Mouse (Mus musculus): Measurements from ENCODE around the gene Prmt7.
A peak's percentile ranks its signal among the peaks of the same experiment; 100 is the strongest.
"Not testable (repeated sequence)": the region's sequence is repeated elsewhere in the genome, so short reads cannot be mapped to it uniquely, and the experiment has no call there.

The Prmt7 gene

DNA sequence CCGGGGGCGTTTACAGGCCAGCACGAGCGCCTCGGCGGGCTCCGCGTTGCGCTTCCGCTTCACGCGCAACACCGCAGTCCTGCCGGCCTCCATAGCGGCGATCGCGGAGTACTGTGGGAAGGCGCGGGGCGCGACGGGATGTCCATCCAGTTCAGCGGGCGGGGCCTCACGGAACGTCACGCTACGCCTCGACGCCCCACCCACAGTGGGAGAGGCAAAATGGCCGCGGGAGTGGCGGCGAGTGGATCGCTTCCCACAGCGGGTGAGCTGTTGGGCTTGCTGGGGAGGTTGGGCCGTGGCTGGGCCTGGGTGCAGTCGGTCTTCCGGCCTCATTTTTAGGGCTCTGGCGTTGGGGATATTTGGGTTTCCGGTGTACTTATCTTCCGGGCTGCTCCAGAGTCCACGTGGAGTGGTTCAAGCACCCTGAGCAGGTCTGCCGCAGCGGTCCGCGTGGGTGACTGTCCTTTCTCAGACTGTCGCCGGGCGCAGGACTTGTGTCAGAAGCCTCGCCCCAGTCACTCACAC lies at the start of gene Prmt7, which contains the start of gene Slc7a6os:
Prmt7 (plus strand) TSS at position 116 of the 525 bp plus-strand sequence.
Slc7a6os (minus strand) TSS at position 115 of the 525 bp plus-strand sequence.
- peak; percentile 96 for DNase-seq (ENCODE audit: low spot score)

DNA sequence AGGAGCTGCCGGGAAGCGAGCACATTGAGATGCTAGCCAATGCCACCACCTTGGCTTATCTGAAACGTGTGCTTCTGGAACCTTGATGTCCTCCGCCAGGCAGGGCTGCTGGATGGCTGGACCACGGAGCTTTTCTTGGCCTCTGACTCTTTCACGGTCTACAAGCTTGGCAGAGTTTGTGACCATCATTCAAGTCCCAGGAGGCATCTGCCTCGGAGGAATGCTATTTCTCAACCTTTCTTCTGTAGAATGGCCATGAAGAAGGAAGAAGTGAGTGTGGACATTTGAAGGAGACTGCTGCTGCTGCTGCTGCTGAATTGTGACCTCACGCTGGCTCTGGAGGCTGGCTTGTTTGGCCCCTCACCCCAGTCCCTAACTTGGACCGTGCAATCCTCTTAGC lies 47.5 kb upstream of the Prmt7 start:
- no peak for DNase-seq (ENCODE audit: low spot score)

- peak; percentile 58 for DNase-seq (ENCODE audit: low spot score)
Measured at GRCm38 (mm10) chr8:106165460-106165859, 45.3 kb upstream of the Prmt7 start.

DNA sequence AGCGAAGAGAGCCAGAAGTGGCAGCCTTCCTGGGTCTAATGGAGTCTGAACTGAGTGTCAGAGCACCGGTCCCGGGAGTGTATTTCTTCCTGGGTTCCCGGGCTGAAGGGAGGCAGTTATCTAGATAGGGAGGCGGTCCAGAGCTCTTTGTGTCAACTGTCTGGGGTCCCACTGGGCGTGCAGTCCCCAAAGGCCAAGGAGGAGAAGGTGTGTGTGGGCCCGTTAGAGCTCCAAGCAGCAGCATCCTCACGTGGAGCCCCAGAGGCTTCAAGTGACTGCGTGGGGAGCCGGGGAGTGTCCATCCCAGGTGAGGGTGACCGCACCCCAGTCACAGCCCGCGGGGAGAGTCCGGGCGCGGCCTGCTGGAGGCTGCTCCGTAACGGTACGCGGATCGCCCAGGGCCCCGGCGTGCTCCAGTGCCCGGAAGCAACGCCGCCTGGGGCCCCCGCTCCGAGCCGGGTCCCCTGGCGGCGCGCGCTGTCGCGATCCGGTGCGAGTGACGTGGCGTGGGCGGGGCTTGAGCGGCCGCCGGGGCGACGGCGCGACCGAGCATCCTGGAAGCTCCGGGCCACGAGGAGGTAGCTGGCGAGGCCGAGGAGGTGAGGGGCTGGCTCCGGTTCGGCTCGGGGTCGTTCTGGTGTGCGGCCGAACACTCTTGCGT lies 42.2 kb upstream of the Prmt7 start, which contains the start of gene Slc7a6:
Slc7a6 (plus strand) TSS at position 502 of the 661 bp plus-strand sequence.
- DNase-seq (ENCODE audit: low spot score), result peak; percentile 86

DNA sequence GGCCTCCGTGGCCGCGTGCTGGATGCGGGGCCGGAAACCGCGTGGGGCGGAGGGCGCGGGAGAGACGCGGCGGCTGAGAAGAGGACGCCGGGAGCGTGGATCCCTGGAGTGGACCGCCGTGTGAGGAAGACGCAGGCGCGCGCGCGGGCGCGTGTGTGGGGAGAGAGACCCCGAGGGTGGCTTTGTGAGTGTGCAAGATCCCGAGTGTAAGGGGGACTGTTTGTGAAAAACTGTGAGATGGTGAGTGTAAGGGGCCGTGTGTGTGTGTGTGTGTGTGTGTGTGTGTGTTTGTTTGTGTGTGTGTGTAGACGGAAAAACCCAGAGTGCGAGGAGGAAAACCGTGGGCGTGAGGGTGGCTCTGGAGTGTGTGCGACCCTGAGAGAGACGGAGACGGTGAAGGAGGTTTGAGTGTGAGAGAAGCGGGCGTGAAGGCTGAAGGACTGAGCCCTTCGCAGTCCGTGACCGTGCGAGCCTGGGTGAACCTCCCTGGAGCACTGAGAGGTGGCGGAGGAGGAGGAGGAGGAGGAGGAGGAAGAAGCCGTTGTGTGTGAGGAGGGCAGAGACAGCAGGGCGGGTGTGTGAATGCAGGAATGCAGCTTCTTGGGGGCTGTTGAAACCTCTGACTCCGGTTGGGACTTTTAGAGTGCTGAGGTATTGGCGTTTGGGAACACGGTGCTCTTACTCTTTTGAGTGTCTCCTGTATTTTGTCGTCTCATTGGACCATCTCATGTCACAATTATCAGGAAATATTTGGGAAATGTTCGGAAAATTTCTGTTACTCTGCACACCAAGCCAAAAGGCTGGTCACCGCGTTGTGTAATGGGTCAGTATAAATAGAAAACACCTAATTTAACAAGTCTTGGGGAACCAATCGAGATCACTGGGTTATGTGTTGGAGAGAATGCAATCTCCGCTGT lies 41.5 kb upstream of the Prmt7 start:
- peak; percentile 46 for DNase-seq (ENCODE audit: low spot score)

GRCm38 (mm10) chr8:106169934-106170480 lies 40.7 kb upstream of the Prmt7 start:
- no peak for DNase-seq (ENCODE audit: low spot score)

DNA sequence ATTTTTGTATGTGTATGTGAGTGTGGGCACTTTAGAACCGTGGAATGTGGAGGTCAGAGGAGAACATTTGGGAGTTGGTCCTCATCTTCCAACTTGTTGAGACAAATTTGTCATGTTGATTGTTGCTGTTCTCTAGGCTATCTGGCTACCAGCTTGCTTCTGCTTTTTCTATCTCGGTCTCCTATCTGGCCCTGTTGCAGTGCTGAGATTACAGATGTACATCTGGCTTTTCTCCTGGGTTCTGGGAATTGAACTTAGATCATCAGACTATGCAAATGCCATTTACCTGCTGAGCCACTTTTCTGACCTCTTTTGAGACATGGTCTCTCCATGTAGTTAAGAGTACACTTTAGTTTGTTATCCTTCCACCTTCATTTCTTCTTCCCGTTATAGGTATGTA lies 37.2 kb upstream of the Prmt7 start:
- no peak for DNase-seq (ENCODE audit: low spot score)

DNA sequence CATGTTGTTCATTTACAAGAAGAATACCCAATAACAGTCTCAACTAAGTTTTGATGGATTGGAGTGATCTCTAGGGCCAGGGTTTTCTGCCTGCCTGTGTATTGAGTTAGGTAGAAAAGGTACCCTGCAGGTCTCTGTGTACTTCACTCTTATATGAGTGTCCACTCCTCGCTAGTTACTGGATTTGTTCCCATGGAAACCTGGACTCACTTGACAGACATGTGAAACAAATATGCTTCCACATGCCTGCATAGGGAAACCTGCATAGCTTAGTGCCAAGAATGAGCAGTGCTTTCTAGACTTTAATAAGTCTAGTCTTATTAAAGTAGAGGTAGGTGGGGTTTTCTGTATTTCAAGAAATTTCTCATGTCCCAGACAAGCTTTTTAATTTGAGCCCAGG lies 33.8 kb upstream of the Prmt7 start:
- DNase-seq (ENCODE audit: low spot score), result no peak

GRCm38 (mm10) chr8:106177594-106177993 lies 33.1 kb upstream of the Prmt7 start:
- DNase-seq (ENCODE audit: low spot score), result no peak

- DNase-seq (ENCODE audit: low spot score), result no peak
Measured at GRCm38 (mm10) chr8:106178428-106178827, 32.3 kb upstream of the Prmt7 start.

GRCm38 (mm10) chr8:106185628-106186270 lies 25.0 kb upstream of the Prmt7 start:
- DNase-seq (ENCODE audit: low spot score), result no peak

- no peak for DNase-seq (ENCODE audit: low spot score)
Measured at GRCm38 (mm10) chr8:106186394-106186793, 24.3 kb upstream of the Prmt7 start.

DNA sequence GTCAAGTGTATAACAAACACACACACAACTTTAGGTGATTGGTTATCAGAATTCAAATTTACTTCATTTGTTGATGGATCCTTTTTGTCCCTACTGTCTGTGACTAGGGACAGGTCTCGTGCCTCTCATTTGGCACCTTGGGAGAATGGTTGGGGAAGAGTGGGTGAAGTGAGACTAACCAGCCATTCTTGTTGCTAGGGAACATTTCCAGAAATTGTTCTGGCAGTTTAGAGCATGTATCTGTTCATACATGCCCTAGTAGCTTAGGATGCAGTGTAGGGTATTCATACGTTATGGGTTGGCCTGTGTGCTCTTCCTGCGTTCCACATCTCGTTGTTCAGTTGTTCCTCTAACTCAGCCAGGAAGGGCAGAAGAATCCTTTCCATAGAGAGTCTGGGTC lies 21.6 kb upstream of the Prmt7 start:
- no peak for DNase-seq (ENCODE audit: low spot score)

GRCm38 (mm10) chr8:106191639-106192038 lies 19.1 kb upstream of the Prmt7 start:
- DNase-seq (ENCODE audit: low spot score), result no peak

DNA sequence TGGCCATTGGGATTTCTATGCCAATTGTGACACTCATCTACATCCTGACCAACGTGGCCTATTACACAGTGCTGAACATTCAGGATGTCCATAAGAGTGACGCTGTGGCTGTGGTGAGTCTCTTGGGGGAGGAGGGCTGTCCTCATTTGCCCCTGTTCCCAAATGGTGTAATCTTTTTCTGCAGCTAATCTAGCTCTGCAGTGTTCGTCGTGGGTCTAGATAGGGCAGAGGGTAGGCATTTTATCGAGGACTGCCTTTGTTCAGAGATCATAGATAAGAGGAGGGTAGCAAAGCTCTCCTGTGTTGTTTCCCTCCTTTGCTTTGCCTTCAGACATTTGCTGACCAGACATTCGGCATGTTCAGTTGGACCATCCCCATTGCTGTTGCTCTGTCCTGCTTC lies 17.6 kb upstream of the Prmt7 start:
- DNase-seq (ENCODE audit: low spot score), result no peak

DNA sequence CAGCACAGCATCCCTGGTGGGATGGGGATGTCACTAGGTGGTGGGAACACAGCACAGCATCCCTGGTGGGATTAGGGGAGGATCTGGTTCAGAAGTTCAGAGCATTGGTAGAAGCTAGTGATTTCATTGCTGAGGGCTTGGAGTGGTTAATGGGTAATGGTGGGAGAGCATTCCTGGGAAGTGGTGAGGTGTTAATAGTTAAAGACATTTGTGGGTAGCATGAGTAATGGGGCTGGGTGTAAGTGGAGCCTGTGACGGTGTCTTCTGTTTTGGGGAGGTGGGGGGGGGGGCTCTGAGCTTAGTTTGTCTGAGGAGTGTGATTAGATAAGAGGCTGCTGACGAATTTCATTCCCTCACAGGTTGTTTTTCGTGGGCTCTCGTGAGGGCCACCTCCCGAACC lies 16.7 kb upstream of the Prmt7 start:
- no peak for DNase-seq (ENCODE audit: low spot score)

- DNase-seq (ENCODE audit: low spot score), result no peak
Measured at GRCm38 (mm10) chr8:106198741-106199140, 12.0 kb upstream of the Prmt7 start.

DNA sequence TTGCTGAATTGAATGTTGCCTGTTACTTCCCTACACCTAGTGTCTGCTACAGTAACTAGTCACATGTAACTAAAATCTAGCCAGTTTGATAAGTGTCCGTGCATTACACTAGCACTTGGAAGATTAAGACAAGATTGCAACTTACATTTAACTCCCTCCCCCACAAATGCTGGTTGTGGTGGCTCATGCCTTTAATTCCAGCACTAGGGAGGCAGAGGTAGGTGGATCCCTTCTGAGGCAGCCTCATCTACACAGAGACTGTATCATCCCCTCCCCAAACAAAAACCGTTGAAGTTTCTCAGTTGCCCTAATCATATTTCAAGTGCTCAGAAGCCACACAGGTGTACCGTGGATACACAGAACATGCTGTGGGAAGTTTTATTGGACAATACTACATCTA lies 11.1 kb upstream of the Prmt7 start:
- not testable (repeated sequence) for DNase-seq (ENCODE audit: low spot score)

DNA sequence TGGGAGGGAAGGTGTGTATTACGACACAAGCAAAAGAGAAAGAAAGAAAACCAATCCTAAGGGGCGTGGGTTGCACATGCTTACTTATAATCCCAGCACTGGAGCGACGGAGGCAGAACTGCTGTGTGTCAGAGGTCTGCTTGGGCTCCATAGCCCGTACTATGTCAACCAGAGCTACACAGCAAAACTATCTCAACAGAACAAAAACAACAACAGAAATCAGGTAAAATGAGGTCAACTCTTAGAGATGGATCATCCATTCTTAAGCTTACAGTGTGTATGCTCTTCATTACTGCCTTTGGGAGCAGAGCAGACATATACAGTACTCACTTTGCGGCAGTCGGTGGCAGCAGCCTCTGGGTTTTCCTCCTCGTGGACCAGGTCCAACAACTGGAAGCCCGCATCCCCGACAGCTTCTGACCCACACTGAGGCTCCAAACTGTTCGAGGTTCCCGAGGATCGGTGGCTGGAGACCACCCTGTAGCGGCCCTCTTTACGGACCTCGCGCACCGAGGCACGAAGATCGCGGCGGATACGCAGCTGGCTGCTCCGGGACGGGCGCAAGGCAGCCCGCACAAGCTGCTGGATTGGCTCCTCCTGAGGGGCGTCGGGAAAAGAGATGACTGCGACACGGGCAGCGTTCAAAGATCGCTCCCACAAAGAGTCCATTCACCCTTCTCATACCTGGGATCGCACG lies 553 bp upstream of the Prmt7 start:
- DNase-seq (ENCODE audit: low spot score), result no peak

DNA sequence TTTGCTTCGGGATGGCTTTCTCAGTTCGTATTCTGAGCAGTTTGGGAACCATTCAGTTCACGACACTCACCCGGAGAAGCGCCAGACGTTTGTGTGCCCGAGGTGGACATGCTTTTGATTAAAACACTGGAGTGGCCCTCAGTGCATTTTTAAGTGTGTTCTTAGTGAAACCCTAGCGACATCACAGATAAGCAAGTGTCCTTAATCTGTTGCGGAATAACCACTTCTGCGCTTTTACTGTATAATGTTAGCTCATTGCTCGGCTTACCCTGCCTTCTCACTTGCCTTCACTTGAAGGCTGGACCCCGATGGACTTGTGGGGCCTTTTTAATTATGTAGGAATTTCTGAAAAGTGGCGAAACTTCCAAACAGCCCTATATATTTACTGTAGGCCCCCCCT lies 685 bp downstream of the Prmt7 start:
- no peak for DNase-seq (ENCODE audit: low spot score)

DNA sequence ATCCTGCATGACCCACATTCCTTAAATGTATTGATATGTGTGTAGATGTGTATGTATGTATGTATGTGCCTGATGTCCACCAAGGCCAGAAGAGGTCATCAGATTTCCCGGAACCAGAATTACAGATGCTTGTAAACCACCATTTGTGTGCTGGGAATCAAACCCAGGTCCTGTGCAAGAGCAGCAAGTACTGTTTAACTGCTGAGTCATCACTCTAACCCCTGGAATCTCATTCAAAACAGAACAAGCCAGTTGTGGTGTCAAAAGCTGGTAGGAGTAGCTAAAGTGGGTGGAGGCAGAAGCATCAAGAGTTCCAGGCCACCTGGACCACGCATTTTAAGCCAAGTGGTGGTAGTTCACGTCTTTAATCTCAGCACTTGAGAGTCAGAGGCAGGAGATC lies 3.2 kb downstream of the Prmt7 start:
- no peak for DNase-seq (ENCODE audit: low spot score)
